In the genomic region with DNA sequence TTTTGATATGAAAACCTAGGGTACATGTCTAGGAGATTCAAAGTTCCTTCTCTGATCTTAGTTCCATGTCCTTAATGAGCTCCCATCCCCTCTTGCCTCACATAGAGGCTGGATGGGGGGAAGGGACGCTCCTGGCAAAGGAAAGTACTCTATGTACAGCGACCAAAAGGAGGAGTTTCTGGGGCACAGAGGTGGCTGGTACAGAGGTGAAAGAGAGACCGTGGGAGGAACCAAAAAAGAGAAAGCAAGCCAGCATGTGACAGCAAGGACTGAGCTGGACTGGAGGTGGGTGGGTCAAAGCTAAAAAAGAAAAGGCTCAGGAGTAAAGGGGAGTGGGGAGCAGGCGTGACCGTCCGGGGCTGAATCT, we compare ENCODE assay signal across 8 mouse cellular contexts. TPM values are rescaled to one million over a fixed set of nuclear protein-coding genes. Genes with fewer than 3 reads are reported as not detected.
A peak's percentile ranks its signal among the peaks of the same experiment; 100 is the strongest.
DNase-seq lines count a peak whose midpoint lies in the region; ATAC-seq and TF ChIP-seq lines count a peak whose summit lies in the region.

No protein-coding gene starts in this region.

- peak overlapping the region; percentile 77 for H3K4me3 ChIP-seq in cerebellum, adult 2 months (replicated peaks; ENCODE audit: insufficient read depth, low read depth, low read length)
- peak overlapping the region; percentile 40 for H3K4me3 ChIP-seq in C2C12 (ENCODE audit: insufficient read depth, poor library complexity, severe bottlenecking)
- H3K4me3 ChIP-seq in embryonic facial prominence, embryonic 15.5 days (replicated peaks): peak overlapping the region; percentile 79
- H3K4me3 ChIP-seq in lung, postnatal 0 days (ENCODE audit: low read depth, low read length): peak overlapping the region; percentile 65
- H3K4me3 ChIP-seq in stomach, postnatal 0 days (ENCODE audit: low read depth, low read length): peak overlapping the region; percentile 54

- H3K4me2 ChIP-seq in embryonic facial prominence, embryonic 15.5 days (replicated peaks): peak overlapping the region; percentile 93
- peak overlapping the region; percentile 69 for H3K4me2 ChIP-seq in lung, postnatal 0 days (replicated peaks; ENCODE audit: low read depth, low read length)
- H3K4me2 ChIP-seq in stomach, postnatal 0 days (replicated peaks; ENCODE audit: low read depth): peak overlapping the region; percentile 57

- DNase-seq in cerebellum, adult 2 months: no peak
- DNase-seq in cerebellum, postnatal 14 days: no peak
- peak; percentile 76 for DNase-seq in kidney, adult 11 months
- DNase-seq in lung, postnatal 0 days (ENCODE audit: low spot score): peak; percentile 89
- DNase-seq in stomach, postnatal 0 days (ENCODE audit: low spot score): peak; percentile 67

- H3K27ac ChIP-seq in cerebellum, adult 2 months (ENCODE audit: insufficient read depth, low read length): 0 out of 2 replicates have a peak overlapping the region, but pooled peaks have one; percentile 1
- H3K27ac ChIP-seq in embryonic facial prominence, embryonic 15.5 days (replicated peaks): peak overlapping the region; percentile 74
- peak overlapping the region; percentile 96 for H3K27ac ChIP-seq in lung, postnatal 0 days (ENCODE audit: low read length)
- peak overlapping the region; percentile 87 for H3K27ac ChIP-seq in stomach, postnatal 0 days (replicated peaks)

- peak overlapping the region; percentile 12 for H3ac ChIP-seq in C2C12 (ENCODE audit: control insufficient read depth, insufficient read length, low read depth)

- ATAC-seq in embryonic facial prominence, embryonic 15.5 days (ENCODE audit: insufficient number of reproducible peaks, low FRiP score, low TSS enrichment, low read depth): no peak
- ATAC-seq in lung, postnatal 0 days: peak; percentile 16
- peak; percentile 39 for ATAC-seq in stomach, postnatal 0 days (ENCODE audit: low FRiP score, low TSS enrichment)
- ATAC-seq in activated CD4-positive, CD25-positive, alpha-beta regulatory T cell, adult 4 months: no peak

- peaks cover 30% of the 10 kb centered on the region for H3K79me2 ChIP-seq in C2C12 (ENCODE audit: control insufficient read depth, insufficient read depth)

- H3K27me3 ChIP-seq in cerebellum, adult 2 months (ENCODE audit: control insufficient read depth, insufficient read depth, low read length): no peaks in the 10 kb centered on the region
- peaks cover 16% of the 10 kb centered on the region for H3K27me3 ChIP-seq in C2C12 (ENCODE audit: control insufficient read depth, insufficient read depth, insufficient read length)
- no peaks in the 10 kb centered on the region for H3K27me3 ChIP-seq in embryonic facial prominence, embryonic 15.5 days
- no peaks in the 10 kb centered on the region for H3K27me3 ChIP-seq in lung, postnatal 0 days (replicated peaks; ENCODE audit: insufficient read depth, low read length)
- H3K27me3 ChIP-seq in stomach, postnatal 0 days (ENCODE audit: control insufficient read depth, insufficient read depth, low read length): no peaks in the 10 kb centered on the region

- peak; percentile 78 for TF ChIP-seq EP300 in lung, postnatal 0 days (IDR thresholded peaks at IDR 0.05)
- TF ChIP-seq EP300 in stomach, postnatal 0 days (optimal IDR thresholded peaks at IDR 0.05): no peak

- H3K9ac ChIP-seq in embryonic facial prominence, embryonic 15.5 days: peak overlapping the region; percentile 51
- peak overlapping the region; percentile 66 for H3K9ac ChIP-seq in lung, postnatal 0 days (replicated peaks; ENCODE audit: low read depth)
- H3K9ac ChIP-seq in stomach, postnatal 0 days (ENCODE audit: low read length): peak overlapping the region; percentile 66

- no peaks in the 10 kb centered on the region for H3K4me1 ChIP-seq in cerebellum, adult 2 months (ENCODE audit: control insufficient read depth, insufficient read depth, low read length)
- H3K4me1 ChIP-seq in embryonic facial prominence, embryonic 15.5 days: peaks cover 14% of the 10 kb centered on the region
- H3K4me1 ChIP-seq in lung, postnatal 0 days (ENCODE audit: insufficient read depth, low read depth, low read length): peaks cover 8% of the 10 kb centered on the region; the same call in 1 of the 2 replicates
- no peaks in the 10 kb centered on the region for H3K4me1 ChIP-seq in stomach, postnatal 0 days (replicated peaks; ENCODE audit: control insufficient read depth, insufficient read depth)

- H3K79me3 ChIP-seq in C2C12 (ENCODE audit: low read depth): peaks cover 13% of the 10 kb centered on the region

- TF ChIP-seq POLR2A in cerebellum, adult 2 months (IDR thresholded peaks at IDR 0.05; ENCODE audit: borderline replicate concordance, insufficient read depth, low read length): no peak

- 0% methylated on average over 6 of the region's 6 CpGs for WGBS in cerebellum, adult 2 months
- 1% methylated on average over 6 of the region's 6 CpGs for WGBS in embryonic facial prominence, embryonic 15.5 days
- WGBS in lung, postnatal 0 days: under 1% methylated on average over 6 of the region's 6 CpGs
- 0% methylated on average over 6 of the region's 6 CpGs for WGBS in stomach, postnatal 0 days

- no peaks in the 10 kb centered on the region for H3K36me3 ChIP-seq in C2C12 (ENCODE audit: control insufficient read depth, insufficient read depth)
- no peaks in the 10 kb centered on the region for H3K36me3 ChIP-seq in embryonic facial prominence, embryonic 15.5 days
- H3K36me3 ChIP-seq in lung, postnatal 0 days (ENCODE audit: insufficient read depth, low read length): no peaks in the 10 kb centered on the region
- no peaks in the 10 kb centered on the region for H3K36me3 ChIP-seq in stomach, postnatal 0 days (ENCODE audit: control insufficient read depth, insufficient read depth, low read length)

- TF ChIP-seq CTCF in cerebellum, adult 2 months (IDR thresholded peaks at IDR 0.05; ENCODE audit: borderline replicate concordance, insufficient read depth, low read depth, low read length): no peak
- no peak for TF ChIP-seq CTCF in C2C12 (IDR thresholded peaks at IDR 0.05; ENCODE audit: control insufficient read depth, insufficient read depth, insufficient read length)
- no peak for TF ChIP-seq CTCF in lung, postnatal 0 days (IDR thresholded peaks at IDR 0.05)
- no peak for TF ChIP-seq CTCF in stomach, postnatal 0 days (IDR thresholded peaks at IDR 0.05; ENCODE audit: low read depth)

- no peaks in the 10 kb centered on the region for H3K9me3 ChIP-seq in embryonic facial prominence, embryonic 15.5 days (replicated peaks)
- H3K9me3 ChIP-seq in lung, postnatal 0 days (ENCODE audit: low read length): no peaks in the 10 kb centered on the region
- H3K9me3 ChIP-seq in stomach, postnatal 0 days (ENCODE audit: control insufficient read depth, low read length): no peaks in the 10 kb centered on the region

TF ChIP-seq in C2C12, 6 proteins besides CTCF, POLR2A, EP300 and RAD21 (continues in another document):
- no peak for TF ChIP-seq USF1 (IDR thresholded peaks at IDR 0.05; ENCODE audit: low read depth)
- no peak for TF ChIP-seq CEBPB (IDR thresholded peaks at IDR 0.05; ENCODE audit: low read depth)
- TF ChIP-seq MAX (IDR thresholded peaks at IDR 0.05): no peak
- TF ChIP-seq FOSL1 (IDR thresholded peaks at IDR 0.05; ENCODE audit: insufficient read depth, low read length, poor library complexity, severe bottlenecking): no peak
- TF ChIP-seq MYOG (IDR thresholded peaks at IDR 0.05; ENCODE audit: control insufficient read depth, extremely low read depth, insufficient read length): no peak

RNA-seq across cellular contexts. Expression of gene Aldh6a1, which starts 0.5 kb away (rescaled TPM):
- 39.4 and 43.7 TPM in 2 replicates for polyA plus RNA-seq in cerebellum, adult 2 months (2012; rRNA removed)
- 0.47 TPM for polyA plus RNA-seq in C2C12 (2012; fragmentation: generic; extraction: Trizol)
- 31.9 and 36.1 TPM in 2 replicates for polyA plus RNA-seq in embryonic facial prominence, embryonic 15.5 days (2015; fragmentation: Nextera tagmentation; extraction: Ambion mirVana)
- polyA plus RNA-seq in lung, postnatal 0 days (2015; fragmentation: Nextera tagmentation; extraction: Ambion mirVana): 52.1 and 67.5 TPM in 2 replicates
- polyA plus RNA-seq in stomach, postnatal 0 days (2015; fragmentation: Nextera tagmentation; extraction: Ambion mirVana): 43.4 and 52.1 TPM in 2 replicates
- polyA plus RNA-seq in activated CD4-positive, CD25-positive, alpha-beta regulatory T cell, adult 4 months (2017; shearing (Covaris generic)): 10 to 100 TPM in 1 of 2 experiments, 1 to 10 TPM in 1; 7.3 to 10.9 TPM

RNA-seq across cellular contexts. Expression of gene Lin52, which starts 0.9 kb away (rescaled TPM):
- polyA plus RNA-seq in cerebellum, adult 2 months (2012; rRNA removed): 31.1 and 34.7 TPM in 2 replicates
- 2.8 TPM for polyA plus RNA-seq in C2C12 (2012; fragmentation: generic; extraction: Trizol)
- polyA plus RNA-seq in embryonic facial prominence, embryonic 15.5 days (2015; fragmentation: Nextera tagmentation; extraction: Ambion mirVana): 19.6 and 21.1 TPM in 2 replicates
- 18.2 and 18.5 TPM in 2 replicates for polyA plus RNA-seq in lung, postnatal 0 days (2015; fragmentation: Nextera tagmentation; extraction: Ambion mirVana)
- 8.5 and 8.7 TPM in 2 replicates for polyA plus RNA-seq in stomach, postnatal 0 days (2015; fragmentation: Nextera tagmentation; extraction: Ambion mirVana)
- polyA plus RNA-seq in activated CD4-positive, CD25-positive, alpha-beta regulatory T cell, adult 4 months (2017; shearing (Covaris generic)): 10 to 100 TPM; 20.8 to 23.2 TPM

RNA-seq across cellular contexts. Expression of gene Rnf113a2, which starts 33.3 kb away (rescaled TPM):
- polyA plus RNA-seq in cerebellum, adult 2 months (2012; rRNA removed): 17.6 and 20.2 TPM in 2 replicates
- 3.0 TPM for polyA plus RNA-seq in C2C12 (2012; fragmentation: generic; extraction: Trizol)
- 23.5 and 23.8 TPM in 2 replicates for polyA plus RNA-seq in embryonic facial prominence, embryonic 15.5 days (2015; fragmentation: Nextera tagmentation; extraction: Ambion mirVana)
- polyA plus RNA-seq in lung, postnatal 0 days (2015; fragmentation: Nextera tagmentation; extraction: Ambion mirVana): 22.9 and 23.0 TPM in 2 replicates
- polyA plus RNA-seq in stomach, postnatal 0 days (2015; fragmentation: Nextera tagmentation; extraction: Ambion mirVana): 21.6 and 22.0 TPM in 2 replicates
- 10 to 100 TPM; 35.6 to 36.6 TPM for polyA plus RNA-seq in activated CD4-positive, CD25-positive, alpha-beta regulatory T cell, adult 4 months (2017; shearing (Covaris generic))

RNA-seq across cellular contexts. Expression of gene Bbof1, which starts 41.5 kb away (rescaled TPM):
- polyA plus RNA-seq in cerebellum, adult 2 months (2012; rRNA removed): 4.3 and 4.4 TPM in 2 replicates
- polyA plus RNA-seq in C2C12 (2012; fragmentation: generic; extraction: Trizol): 0.25 TPM
- polyA plus RNA-seq in embryonic facial prominence, embryonic 15.5 days (2015; fragmentation: Nextera tagmentation; extraction: Ambion mirVana): 4.1 and 5.4 TPM in 2 replicates
- 2.8 TPM in 2 replicates for polyA plus RNA-seq in lung, postnatal 0 days (2015; fragmentation: Nextera tagmentation; extraction: Ambion mirVana)
- 0.68 and 0.74 TPM in 2 replicates for polyA plus RNA-seq in stomach, postnatal 0 days (2015; fragmentation: Nextera tagmentation; extraction: Ambion mirVana)
- under 1 TPM in 1 of 2 experiments, not detected in 1; 0.91 TPM for polyA plus RNA-seq in activated CD4-positive, CD25-positive, alpha-beta regulatory T cell, adult 4 months (2017; shearing (Covaris generic))

RNA-seq across cellular contexts. Expression of gene Entpd5, which starts 41.5 kb away (rescaled TPM):
- polyA plus RNA-seq in cerebellum, adult 2 months (2012; rRNA removed): 26.2 and 29.0 TPM in 2 replicates
- 4.5 TPM for polyA plus RNA-seq in C2C12 (2012; fragmentation: generic; extraction: Trizol)
- 22.0 and 24.1 TPM in 2 replicates for polyA plus RNA-seq in embryonic facial prominence, embryonic 15.5 days (2015; fragmentation: Nextera tagmentation; extraction: Ambion mirVana)
- polyA plus RNA-seq in lung, postnatal 0 days (2015; fragmentation: Nextera tagmentation; extraction: Ambion mirVana): 10.8 TPM in 2 replicates
- polyA plus RNA-seq in stomach, postnatal 0 days (2015; fragmentation: Nextera tagmentation; extraction: Ambion mirVana): 44.8 and 48.8 TPM in 2 replicates
- 10 to 100 TPM; 21.1 to 26.9 TPM for polyA plus RNA-seq in activated CD4-positive, CD25-positive, alpha-beta regulatory T cell, adult 4 months (2017; shearing (Covaris generic))

Comparison
In these comparisons a context has a peak if more than half of its experiments do, and no peak if none do; other contexts are left out.
1. DNase-seq: peak in kidney, adult 11 months (single experiment), lung, postnatal 0 days (single experiment) and stomach, postnatal 0 days (single experiment); none in cerebellum, adult 2 months (0 of 2) and cerebellum, postnatal 14 days (0 of 2).
2. H3K27ac ChIP-seq: peak in every context shown above with its lines; median percentile 96 in lung, postnatal 0 days; 87 in stomach, postnatal 0 days; 74 in embryonic facial prominence, embryonic 15.5 days; 1 in cerebellum, adult 2 months.
3. ATAC-seq: peak in lung, postnatal 0 days (single experiment) and stomach, postnatal 0 days (single experiment); none in embryonic facial prominence, embryonic 15.5 days (single experiment) and activated CD4-positive, CD25-positive, alpha-beta regulatory T cell, adult 4 months (single experiment).
4. Peak in every context shown above with its lines, with median percentiles within 50 percentile points of each other: H3K4me3 ChIP-seq, H3K4me2 ChIP-seq and H3K9ac ChIP-seq.